Mouse (Mus musculus) CH12.LX (cell line): ENCODE results near the gene Tmcc1.

Experiments used
- CHD2 ChIP-seq: IDR thresholded peaks from 2 replicates; pipeline ENCODE4 v1.6.1; 2011; ENCODE audit warnings: low read length, improper control_type of control experiment
- CTCF ChIP-seq, 2 experiments: IDR thresholded peaks in 1 of 2; conservative IDR thresholded peaks in 1 of 2; 2 replicates each; pipeline ENCODE4 v1.5.1; 2011 to 2012; ENCODE audit warnings: low read depth in 2 of 2, low read length in 2 of 2, improper control_type of control experiment in 1 of 2, inconsistent platforms in 1 of 2, mild to moderate bottlenecking in 1 of 2, moderate library complexity in 1 of 2
- E2F4 ChIP-seq: IDR thresholded peaks from 2 replicates; pipeline ENCODE4 v1.6.1; 2011; ENCODE audit warnings: low read depth, low read length, improper control_type of control experiment; ENCODE audit not compliant: insufficient replicate concordance
- EP300 ChIP-seq: IDR thresholded peaks from 2 replicates; pipeline ENCODE4 v1.6.1; 2011; ENCODE audit warnings: low read length, improper control_type of control experiment
- ETS1 ChIP-seq: conservative IDR thresholded peaks from 2 replicates; pipeline ENCODE4 v1.6.1; 2012; ENCODE audit warnings: low read depth, mild to moderate bottlenecking, inconsistent platforms, low read length, improper control_type of control experiment, moderate library complexity
- GABPA ChIP-seq: IDR thresholded peaks from 2 replicates; pipeline ENCODE4 v1.6.1; 2012; ENCODE audit warnings: low read depth, low read length, improper control_type of control experiment, inconsistent platforms; ENCODE audit not compliant: insufficient replicate concordance
- MAX ChIP-seq: IDR thresholded peaks from 2 replicates; pipeline ENCODE4 v1.6.1; 2011; ENCODE audit warnings: low read length, improper control_type of control experiment
- POLR2A ChIP-seq: IDR thresholded peaks from 2 replicates; pipeline ENCODE4 v1.6.1; 2011; ENCODE audit warnings: low read depth, mild to moderate bottlenecking, improper control_type of control experiment, low read length
- ZC3H11A ChIP-seq: IDR thresholded peaks from 2 replicates; pipeline ENCODE4 v1.6.1; 2012; ENCODE audit warnings: low read depth, mild to moderate bottlenecking, inconsistent platforms, low read length, improper control_type of control experiment

GRCm38 (mm10) chr6:116180731-116181130 lies 12.6 kb downstream of the Tmcc1 start:
- TF ChIP-seq E2F4 = no peak
- no peak for TF ChIP-seq POLR2A
- no peak for TF ChIP-seq GABPA
- TF ChIP-seq ETS1 = no peak
- no peak for TF ChIP-seq CTCF (conservative IDR thresholded peaks at IDR 0.05 in 1 of 2, IDR thresholded peaks at IDR 0.05 in 1 of 2; ENCODE audit: low read depth in 2 of 2, low read length in 2 of 2)
- TF ChIP-seq EP300 = no peak
- no peak for TF ChIP-seq ZC3H11A
- no peak for TF ChIP-seq MAX
- no peak for TF ChIP-seq CHD2
